Mouse (Mus musculus) gastrocnemius, adult 2 months (tissue): Measurements from ENCODE around the gene Tas2r122. TPM values are rescaled to one million over a fixed set of nuclear protein-coding genes. Genes with fewer than 3 reads are reported as not detected.
"Not testable (repeated sequence)": the region's sequence is repeated elsewhere in the genome, so short reads cannot be mapped to it uniquely, and the experiment has no call there.

Source experiments
- DNase-seq: peaks from one replicate; pipeline ENCODE4 v3.0.0; 2022
- H3K27ac ChIP-seq: fragments of 200-600 bp; 2 replicates; pipeline ENCODE4 v1.8.1; 2022; ENCODE audit warnings: mild to moderate bottlenecking
- H3K4me3 ChIP-seq: fragments of 200-600 bp; 2 replicates; pipeline ENCODE4 v1.8.1; 2022; ENCODE audit warnings: mild to moderate bottlenecking, moderate library complexity
- CTCF ChIP-seq: fragments of 200-600 bp; IDR thresholded peaks from 2 replicates; pipeline ENCODE4 v1.8.1; 2022; ENCODE audit warnings: antibody characterized with exemption, mild to moderate bottlenecking, moderate library complexity
- intact Hi-C: fragments of 180-260 bp; cut with DNase I; formaldehyde crosslinking; loops from one replicate; pipeline ENCODE4 v1.15.1; 2025
- long read RNA-seq, 2 experiments: library from polyadenylated mRNA; stranded (forward); transcript quantifications; one replicate each; pipeline ENCODE4 v2.0.0; 2021
- total RNA-seq, 2 experiments: library from RNA; stranded (reverse); gene quantifications; 2 replicates each; pipeline ENCODE4 v1.2.3; 2021

The Tas2r122 gene
- not detected for total RNA-seq
- long read RNA-seq, experiment 1: 0 reads
- long read RNA-seq, experiment 2: 0 reads

DNA sequence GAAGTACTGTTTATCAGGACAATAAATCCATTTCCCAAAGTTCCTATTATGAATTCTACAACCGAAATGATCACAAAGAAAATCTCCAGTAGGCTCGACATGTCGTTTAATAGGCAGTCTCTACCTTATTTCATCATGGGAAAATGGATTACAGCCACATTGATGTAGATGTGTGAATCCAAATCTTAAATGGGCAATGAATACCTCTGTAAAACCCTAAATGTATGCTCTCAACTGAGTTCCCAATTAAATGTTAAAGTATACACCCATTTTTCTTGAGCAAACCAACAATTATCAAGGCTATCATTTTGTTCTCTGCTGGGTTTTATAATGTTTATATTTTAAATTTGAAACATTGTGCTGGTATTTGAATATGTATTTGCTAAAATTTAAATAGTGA lies at the start of gene Tas2r122:
Gene Tas2r122, minus strand, starts transcription at position 101 of the 400 bp plus-strand sequence.
- no peak within 1 kb of the TSS for H3K27ac ChIP-seq
- no peak for TF ChIP-seq CTCF
- intact Hi-C loops: no loop called here
- H3K4me3 ChIP-seq: no peak within 1 kb of the TSS
- DNase-seq: no peak

DNA sequence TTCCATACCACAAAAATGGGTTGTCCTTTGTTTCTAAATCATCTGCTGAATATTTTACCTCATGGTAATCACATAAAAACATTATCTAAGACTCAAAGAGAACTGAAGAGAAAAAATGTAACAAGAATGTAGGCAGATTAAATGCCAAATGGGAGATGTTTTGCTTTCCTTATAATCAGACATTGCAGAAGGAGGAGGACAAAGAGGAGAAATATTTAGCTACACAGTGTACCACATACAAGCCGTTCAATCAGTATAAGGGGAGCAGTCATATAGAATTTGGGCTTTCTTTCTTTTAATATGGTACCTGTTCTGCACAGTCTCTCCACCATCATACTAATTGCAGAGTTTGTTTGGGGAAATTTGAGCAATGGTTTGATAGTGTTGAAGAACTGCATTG lies 42.7 kb upstream of the Tas2r122 start, which contains the start of gene Tas2r124:
Gene Tas2r124, plus strand, starts transcription at position 301 of the 400 bp plus-strand sequence.
- TF ChIP-seq CTCF: no peak
- Histone ChIP-seq H3K27ac (no peak within 1 kb of the TSS), H3K4me3 (no peak within 1 kb of the TSS)
- DNase-seq: no peak
- intact Hi-C loops: no loop called here

DNA sequence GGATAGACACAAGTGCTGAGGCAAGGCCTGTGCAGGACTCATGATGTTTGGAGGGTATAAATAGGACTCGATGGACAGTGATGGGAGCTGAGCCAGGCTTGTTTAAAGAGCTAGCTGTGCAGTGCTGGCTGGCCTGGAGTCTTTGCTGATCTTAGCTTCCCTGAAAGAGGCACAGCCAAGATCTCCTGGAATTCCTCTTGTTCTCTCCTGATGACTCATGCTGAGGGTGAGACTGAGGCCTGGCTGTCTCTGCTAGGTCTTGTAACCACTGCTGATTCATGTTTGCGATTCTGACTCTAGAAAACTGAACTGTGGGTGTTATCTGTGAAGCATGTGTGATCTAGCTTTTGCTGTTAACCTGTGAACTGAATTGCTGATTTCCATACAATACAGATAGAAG lies 38.5 kb upstream of the Tas2r122 start:
- H3K27ac ChIP-seq: no peak overlapping the region
- H3K4me3 ChIP-seq: no peak overlapping the region
- intact Hi-C loops: no loop called here
- DNase-seq: no peak
- TF ChIP-seq CTCF: no peak

DNA sequence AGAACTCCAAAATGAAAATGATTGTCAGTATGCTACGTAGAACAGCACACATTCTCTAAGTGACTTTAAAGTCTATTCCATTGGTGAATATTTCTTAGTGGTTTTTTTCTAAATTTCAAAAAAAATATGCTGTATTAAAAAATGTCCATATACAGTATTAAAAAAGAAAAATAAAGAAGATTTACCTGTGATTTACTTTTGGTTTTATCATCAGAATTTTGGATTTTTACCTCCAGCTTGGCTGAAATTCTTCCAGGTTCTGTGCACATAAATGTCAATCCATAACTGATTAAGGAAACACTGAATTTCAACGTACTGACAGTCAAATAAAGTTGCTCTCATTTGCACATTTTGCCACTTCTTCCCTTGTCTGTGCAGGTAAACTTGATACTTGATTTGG lies 26.2 kb upstream of the Tas2r122 start, which contains the start of gene Tas2r115:
Gene Tas2r115, minus strand, starts transcription at position 101 of the 400 bp plus-strand sequence.
- Histone ChIP-seq H3K4me3 (no peak within 1 kb of the TSS), H3K27ac (no peak within 1 kb of the TSS)
- DNase-seq: no peak
- TF ChIP-seq CTCF: no peak
- intact Hi-C loops: no loop called here

DNA sequence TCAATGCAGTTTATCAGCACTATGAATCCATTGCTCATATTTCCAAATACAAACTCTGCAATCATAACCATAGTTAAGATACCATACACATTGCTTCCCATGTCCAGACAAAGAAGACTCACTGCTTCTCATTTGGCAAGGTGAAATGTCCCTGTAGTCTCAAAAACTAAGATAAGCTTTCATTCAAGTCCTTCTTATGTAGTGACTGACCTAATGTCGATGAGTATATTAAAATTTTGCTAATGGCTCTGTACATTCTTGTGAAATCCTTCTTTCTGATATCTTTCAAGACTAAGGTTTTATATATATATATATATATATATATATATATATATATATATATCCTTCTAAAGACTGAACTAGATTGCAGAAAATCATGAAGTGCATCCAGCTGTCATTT lies 10.8 kb downstream of the Tas2r122 start, which contains the start of gene Tas2r121:
Gene Tas2r121, minus strand, starts transcription at position 101 of the 400 bp plus-strand sequence.
- intact Hi-C loops: no loop called here
- TF ChIP-seq CTCF: no peak
- no peak for DNase-seq
- no peak within 1 kb of the TSS for H3K4me3 ChIP-seq
- no peak within 1 kb of the TSS for H3K27ac ChIP-seq

DNA sequence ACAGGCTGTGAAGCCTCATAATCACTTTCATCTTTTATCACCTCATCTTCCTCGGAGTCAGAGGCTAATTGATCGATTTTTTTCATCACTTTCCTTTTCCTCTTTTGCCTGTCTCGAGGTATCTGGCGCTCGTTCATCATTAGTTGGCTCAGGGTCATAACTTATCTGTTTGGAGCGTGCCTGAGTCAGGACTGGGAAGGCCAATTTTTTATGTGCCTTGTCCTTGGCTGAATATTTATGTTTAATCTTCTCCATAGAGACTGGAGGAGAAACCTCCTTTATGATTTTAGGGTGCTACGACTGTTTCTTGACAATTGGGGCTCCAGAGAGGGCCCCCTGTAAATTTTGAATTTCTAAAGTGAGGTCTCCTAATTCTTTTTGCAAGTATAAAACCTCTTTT lies 20.1 kb downstream of the Tas2r122 start:
- H3K4me3 ChIP-seq, H3K27ac ChIP-seq, intact Hi-C loops, DNase-seq: not testable (repeated sequence)

Other genes with a start within 250 kb of the Tas2r122 start
- not detected for gene Prh1, start 142.1 kb downstream of the Tas2r122 start, total RNA-seq
- gene Prp2, start 116.0 kb downstream of the Tas2r122 start, total RNA-seq: not detected
- not detected for gene A630073D07Rik, start 60.4 kb downstream of the Tas2r122 start, total RNA-seq
- not detected for gene Tas2r120, start 55.0 kb downstream of the Tas2r122 start, total RNA-seq
- not detected for gene Tas2r121, start 10.9 kb downstream of the Tas2r122 start, total RNA-seq
- gene Tas2r115, start 26.1 kb upstream of the Tas2r122 start, total RNA-seq: not detected
- not detected for gene Tas2r124, start 42.8 kb upstream of the Tas2r122 start, total RNA-seq
- gene Tas2r102, start 50.2 kb upstream of the Tas2r122 start, total RNA-seq: not detected
- not detected for gene Tas2r136, start 66.2 kb upstream of the Tas2r122 start, total RNA-seq
- not detected for gene Tas2r117, start 90.9 kb upstream of the Tas2r122 start, total RNA-seq
- gene Tas2r123, start 135.2 kb upstream of the Tas2r122 start, total RNA-seq: not detected
- gene Tas2r116, start 143.5 kb upstream of the Tas2r122 start, total RNA-seq: not detected
- gene Tas2r110, start 156.1 kb upstream of the Tas2r122 start, total RNA-seq: not detected
- gene Tas2r113, start 181.1 kb upstream of the Tas2r122 start, total RNA-seq: not detected
- not detected for gene Tas2r125, start 197.7 kb upstream of the Tas2r122 start, total RNA-seq
- gene Tas2r129, start 239.2 kb upstream of the Tas2r122 start, total RNA-seq: not detected
- not detected for gene Tas2r131, start 246.0 kb upstream of the Tas2r122 start, total RNA-seq